Mouse (Mus musculus) lung, adult 2 months (tissue): ENCODE data around the gene Lcn2. TPM values are rescaled to one million over a fixed set of nuclear protein-coding genes. Genes with fewer than 3 reads are reported as not detected.
A peak's percentile ranks its signal among the peaks of the same experiment; 100 is the strongest.
"Not testable (repeated sequence)": the region's sequence is repeated elsewhere in the genome, so short reads cannot be mapped to it uniquely, and the experiment has no call there.

Experiments used
- DNase-seq: peaks from one replicate; pipeline ENCODE4 v3.0.0; 2022
- H3K4me1 ChIP-seq: fragments of 200-500 bp; 2 replicates; pipeline ENCODE4 v1.6.1; 2011; ENCODE audit warnings: low read length; ENCODE audit not compliant: control insufficient read depth, insufficient read depth
- H3K4me3 ChIP-seq: fragments of 200-500 bp; replicated peaks from 2 replicates; pipeline ENCODE3; 2011; ENCODE audit warnings: low read depth, mild to moderate bottlenecking, control low read depth, low read length; ENCODE audit errors: extremely low read depth
- CTCF ChIP-seq: fragments of 200-500 bp; IDR thresholded peaks from 2 replicates; pipeline ENCODE4 v1.5.1; 2011; ENCODE audit warnings: mild to moderate bottlenecking, low read length, control low read depth; ENCODE audit not compliant: insufficient read depth
- POLR2A ChIP-seq: fragments of 200-500 bp; IDR thresholded peaks from 2 replicates; pipeline ENCODE4 v1.6.1; 2011; ENCODE audit warnings: low read depth, mild to moderate bottlenecking, control low read depth, low read length, borderline replicate concordance; ENCODE audit errors: extremely low read depth
- WGBS: fragments of 180-500 bp; shearing (Covaris S2); methylation state at CpG from one replicate; pipeline ENCODE4 v1.1.7; 2018; 5-methylcytosine and 5-hydroxymethylcytosine counted together
- polyA plus RNA-seq: library from polyadenylated mRNA; depleted of rRNA; stranded (reverse); fragments of >200 nt; gene quantifications from 2 replicates; pipeline ENCODE4 v1.2.3, GENCODE M21; 2012

Gene Lcn2
- polyA plus RNA-seq, 1 experiment = 193 TPM

DNA sequence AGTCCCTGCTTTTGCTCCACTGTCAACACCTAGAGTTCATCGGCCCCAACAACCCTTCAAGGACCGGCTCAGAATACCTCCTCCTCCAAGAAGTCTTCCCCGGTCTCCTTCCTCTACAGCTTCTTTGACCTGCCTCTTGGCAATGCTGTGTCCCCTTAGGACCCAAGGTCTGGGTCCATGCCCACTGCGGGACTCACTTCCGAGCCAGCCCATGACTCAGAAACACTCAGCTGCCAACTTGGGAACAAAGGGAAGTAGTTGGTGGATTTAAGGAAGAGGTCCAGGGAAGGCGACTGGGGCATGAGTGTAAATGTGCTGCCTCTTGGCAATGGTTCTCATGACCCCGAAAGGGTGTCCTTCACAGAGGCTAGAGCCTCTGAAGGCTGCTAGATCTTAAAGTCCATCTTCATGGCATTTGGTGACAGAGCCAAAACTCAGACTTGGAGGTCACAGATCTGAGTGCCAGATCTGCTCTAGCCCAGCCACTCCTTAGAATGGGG is 8.0 kb downstream of the Lcn2 start:
- no peak overlapping the region for H3K4me3 ChIP-seq
- WGBS = 61% methylated on average over 7 of the region's 7 CpGs
- H3K4me1 ChIP-seq = peaks cover 4% of the 10 kb centered on the region; the same call in 1 of the 2 replicates
- TF ChIP-seq POLR2A = no peak
- TF ChIP-seq CTCF = no peak
- DNase-seq = no peak

GRCm38 (mm10) chr2:32376963-32377362 is 11.1 kb downstream of the Lcn2 start:
- Histone ChIP-seq H3K4me1 (0 out of 2 replicates have a peak, but pooled peaks cover under 1% of the 10 kb centered on the region), H3K4me3 (no peak overlapping the region)
- WGBS = 92% methylated on average over 10 of the region's 10 CpGs
- TF ChIP-seq POLR2A (no peak), CTCF (no peak)
- no peak for DNase-seq

- DNase-seq = no peak
- Histone ChIP-seq H3K4me1 (no peaks in the 10 kb centered on the region), H3K4me3 (no peak overlapping the region)
- 83% methylated on average over 13 of the region's 13 CpGs for WGBS
- TF ChIP-seq POLR2A (no peak), CTCF (no peak)
Observed at GRCm38 (mm10) chr2:32375317-32375940, 12.6 kb downstream of the Lcn2 start.

GRCm38 (mm10) chr2:32374191-32374590 is 13.9 kb downstream of the Lcn2 start:
- DNase-seq = no peak
- WGBS = 91% methylated on average over 10 of the region's 10 CpGs
- Histone ChIP-seq H3K4me3 (no peak overlapping the region), H3K4me1 (no peaks in the 10 kb centered on the region)
- no peak for TF ChIP-seq CTCF
- TF ChIP-seq POLR2A = no peak

GRCm38 (mm10) chr2:32367315-32367714 is 20.7 kb downstream of the Lcn2 start:
- DNase-seq = no peak
- Histone ChIP-seq H3K4me3 (no peak overlapping the region), H3K4me1 (peaks cover 3% of the 10 kb centered on the region; the same call in 1 of the 2 replicates)
- no peak for TF ChIP-seq POLR2A
- TF ChIP-seq CTCF = no peak
- 93% methylated on average over 5 of the region's 5 CpGs for WGBS

DNA sequence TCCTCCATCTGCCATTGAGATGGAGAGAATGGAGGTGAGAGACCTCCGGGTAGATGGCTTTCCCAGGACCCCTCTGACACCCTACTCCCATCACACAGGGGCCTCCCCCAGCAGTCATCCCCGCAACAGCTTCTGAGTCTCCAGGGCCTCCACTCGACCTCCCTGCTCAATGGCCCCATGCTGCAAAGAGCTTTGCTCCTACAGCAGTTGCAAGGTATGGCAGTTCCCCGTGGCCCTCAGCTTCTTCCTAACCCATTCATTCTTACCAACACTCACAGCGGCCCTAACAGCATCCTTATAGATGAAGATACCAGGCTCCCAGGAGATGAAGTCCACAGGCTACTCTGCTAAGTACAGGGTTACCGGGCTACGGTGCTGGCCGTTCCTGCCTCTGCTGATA is 23.9 kb downstream of the Lcn2 start:
- DNase-seq = no peak
- peaks cover 3% of the 10 kb centered on the region; the same call in 1 of the 2 replicates for H3K4me1 ChIP-seq
- H3K4me3 ChIP-seq = no peak overlapping the region
- no peak for TF ChIP-seq POLR2A
- TF ChIP-seq CTCF = no peak
- 79% methylated on average over 8 of the region's 8 CpGs for WGBS

DNA sequence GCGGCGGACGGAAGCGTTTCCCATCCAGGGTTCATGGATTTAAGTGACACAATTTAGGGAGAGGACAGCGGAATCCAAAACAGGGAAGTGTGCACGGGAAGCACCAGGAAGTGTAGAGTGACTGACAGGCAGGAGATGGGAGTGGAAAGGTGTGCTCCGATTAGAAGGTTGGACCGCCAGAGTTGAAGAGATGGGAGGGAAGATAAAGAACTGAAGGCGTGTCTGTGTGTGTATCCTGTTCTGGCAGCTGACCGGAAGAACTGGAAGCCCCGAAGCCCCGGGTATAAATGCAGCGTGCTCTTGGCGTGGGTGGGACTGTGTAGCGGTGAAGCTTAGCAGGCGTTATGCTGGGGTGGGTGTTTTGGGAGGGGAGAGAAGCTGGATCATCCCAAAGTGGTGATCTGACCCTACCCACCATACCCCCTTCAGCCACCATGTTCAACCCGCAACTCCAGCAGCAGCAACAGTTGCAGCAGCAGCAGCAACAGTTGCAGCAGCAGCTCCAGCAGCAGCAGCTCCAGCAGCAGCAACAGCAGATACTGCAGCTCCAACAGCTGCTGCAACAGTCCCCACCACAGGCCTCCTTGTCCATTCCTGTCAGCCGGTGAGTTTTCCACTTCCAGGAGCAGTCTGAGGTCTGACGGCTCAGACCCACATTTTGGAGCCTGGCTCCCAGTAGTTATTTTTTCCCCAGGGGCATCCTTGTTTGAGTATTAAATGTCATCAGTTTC is 24.5 kb downstream of the Lcn2 start:
- no peak for DNase-seq
- Histone ChIP-seq H3K4me1 (peaks cover 3% of the 10 kb centered on the region; the same call in 1 of the 2 replicates), H3K4me3 (peak overlapping the region; percentile 94)
- TF ChIP-seq POLR2A (no peak), CTCF (no peak)
- WGBS = 5% methylated on average over 19 of the region's 19 CpGs

GRCm38 (mm10) chr2:32362817-32363340 is 25.2 kb downstream of the Lcn2 start:
- peak overlapping the region; percentile 94 for H3K4me3 ChIP-seq
- under 1% methylated on average over 53 of the region's 53 CpGs for WGBS
- peaks cover 3% of the 10 kb centered on the region; the same call in 1 of the 2 replicates for H3K4me1 ChIP-seq
- peak; percentile 94 for DNase-seq
- TF ChIP-seq CTCF (peak; percentile 45), POLR2A (peak; percentile 87)

GRCm38 (mm10) chr2:32362274-32362673 is 25.8 kb downstream of the Lcn2 start:
- WGBS = 19% methylated on average over 5 of the region's 5 CpGs

More at GRCm38 (mm10) chr2:32362274-32362673, 25.8 kb downstream of the Lcn2 start:
- H3K4me1 ChIP-seq, DNase-seq: not testable (repeated sequence)
- H3K4me3 ChIP-seq = peak overlapping the region; percentile 94
